ENCODE assay signal across 36 mouse cellular contexts in the genomic region with DNA sequence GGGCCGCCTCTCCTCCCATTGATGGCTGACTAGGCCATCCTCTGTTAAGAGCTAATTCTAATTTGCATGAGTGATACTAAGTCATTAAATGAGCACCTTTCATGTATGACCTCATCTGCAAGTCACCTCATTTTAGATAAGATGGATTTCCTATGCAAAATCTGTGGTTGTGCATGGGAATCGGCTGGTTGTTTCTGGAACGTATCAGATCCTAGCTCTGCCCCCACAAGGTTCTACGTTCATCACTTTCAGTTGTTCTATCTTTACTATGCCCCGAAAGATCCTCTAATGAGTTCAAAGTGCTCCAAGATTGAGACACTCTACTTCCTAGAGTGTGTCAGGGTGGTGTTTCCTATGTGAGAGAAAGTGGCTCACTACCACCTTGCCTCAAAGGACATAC. TPM values are rescaled to one million over a fixed set of nuclear protein-coding genes. Genes with fewer than 3 reads are reported as not detected.
"Had no signal": no experiment of that assay in that cellular context is flagged by ENCODE, and none has a peak within 500 bp of the region (broad histone marks: within the 10 kb centered on the region; RNA-seq: fewer than 3 reads in every experiment).

No protein-coding gene starts in this region.

- H3K36me3 ChIP-seq: heart, embryonic 10.5 days; heart, embryonic 12.5 days; hindbrain, embryonic 13.5 days; hindbrain, embryonic 15.5 days; intestine, embryonic 15.5 days; limb, embryonic 10.5 days; limb, embryonic 12.5 days; liver, embryonic 13.5 days; liver, embryonic 15.5 days had no signal

- H3K27ac ChIP-seq: heart, embryonic 10.5 days; hindbrain, embryonic 13.5 days; hindbrain, embryonic 15.5 days; intestine, embryonic 15.5 days; layer of hippocampus, adult 2 months; left cerebral cortex, adult 2 months; limb, embryonic 10.5 days; limb, embryonic 12.5 days; liver, embryonic 13.5 days; liver, embryonic 15.5 days had no signal

- H3K27me3 ChIP-seq: heart, embryonic 12.5 days; hindbrain, embryonic 13.5 days; hindbrain, embryonic 15.5 days; intestine, embryonic 15.5 days; liver, embryonic 13.5 days; liver, embryonic 15.5 days had no signal

- DNase-seq: gastrocnemius, postnatal 14 days; gastrocnemius, postnatal 36 days; heart, postnatal 10 days; kidney, adult 18-20 months; kidney, adult 8-10 months; kidney, postnatal 10 days; kidney, postnatal 25 days; kidney, postnatal 4 days; liver; liver, embryonic 13.5 days had no signal

- H3K9me3 ChIP-seq: heart, embryonic 10.5 days; heart, embryonic 12.5 days; hindbrain, embryonic 13.5 days; hindbrain, embryonic 15.5 days; intestine, embryonic 15.5 days; limb, embryonic 10.5 days; limb, embryonic 12.5 days; liver, embryonic 13.5 days; liver, embryonic 15.5 days had no signal

- H3K4me1 ChIP-seq: heart, embryonic 10.5 days; heart, embryonic 12.5 days; hindbrain, embryonic 13.5 days; hindbrain, embryonic 15.5 days; intestine, embryonic 15.5 days; limb, embryonic 10.5 days; limb, embryonic 12.5 days; liver, embryonic 13.5 days; liver, embryonic 15.5 days had no signal

- H3K9ac ChIP-seq: heart, embryonic 12.5 days; hindbrain, embryonic 13.5 days; hindbrain, embryonic 15.5 days; intestine, embryonic 15.5 days; limb, embryonic 12.5 days; liver, embryonic 13.5 days; liver, embryonic 15.5 days had no signal

- H3K4me3 ChIP-seq: heart, embryonic 10.5 days; heart, embryonic 12.5 days; hindbrain, embryonic 13.5 days; hindbrain, embryonic 15.5 days; intestine, embryonic 15.5 days; layer of hippocampus, adult 2 months; left cerebral cortex, adult 2 months; limb, embryonic 10.5 days; limb, embryonic 12.5 days; liver, embryonic 13.5 days; liver, embryonic 15.5 days had no signal

- ATAC-seq: intestine, embryonic 15.5 days; intestine, postnatal 0 days had no signal

- H3K4me2 ChIP-seq: heart, embryonic 12.5 days; hindbrain, embryonic 13.5 days; hindbrain, embryonic 15.5 days; intestine, embryonic 15.5 days; limb, embryonic 12.5 days; liver, embryonic 11.5 days; liver, embryonic 13.5 days; liver, embryonic 15.5 days had no signal

RNA-seq across cellular contexts. Expression of a gene that starts 2.4 kb away (rescaled TPM):
- total RNA-seq: gastrocnemius, adult 18-20 months; gastrocnemius, adult 8-10 months; gastrocnemius, postnatal 14 days; gastrocnemius, postnatal 36 days; heart, adult 8-10 months; heart, postnatal 10 days; heart, postnatal 25 days; hematopoietic stem cell, adult 5-6 weeks; layer of hippocampus, adult 2 months; layer of hippocampus, postnatal 10 days; layer of hippocampus, postnatal 25 days; left cerebral cortex, adult 2 months; left cerebral cortex, postnatal 14 days; left cerebral cortex, postnatal 36 days had no signal
- polyA plus RNA-seq: heart, embryonic 10.5 days; heart, embryonic 12.5 days; heart, embryonic 14.5 days; hindbrain, embryonic 11.5 days; hindbrain, embryonic 13.5 days; hindbrain, embryonic 15.5 days; intestine, embryonic 15.5 days; intestine, postnatal 0 days; kidney, embryonic 14.5 days; kidney, embryonic 16.5 days; limb, embryonic 10.5 days; limb, embryonic 12.5 days; limb, embryonic 14.5 days; liver, embryonic 11.5 days; liver, embryonic 13.5 days; liver, embryonic 15.5 days had no signal
